Mouse (Mus musculus) limb, embryonic 11.5 days (tissue): Measurements from ENCODE around the gene Leng8. TPM values are rescaled to one million over a fixed set of nuclear protein-coding genes. Genes with fewer than 3 reads are reported as not detected.

Source experiments
- ATAC-seq: fragments of 200-750 bp; cut with Nextera tagmentation; 2 replicates; pipeline ENCODE4 v1.8.0; 2017; ENCODE audit warnings: low read depth; ENCODE audit not compliant: insufficient number of reproducible peaks, low FRiP score, low TSS enrichment
- DNase-seq: peaks from one replicate; pipeline ENCODE4 v3.0.0-alpha.2; 2015; ENCODE audit warnings: low spot score
- H3K27ac ChIP-seq: fragments of 300-500 bp; sonication (generic); replicated peaks from 2 replicates; pipeline ENCODE4 v1.5.1; 2014; ENCODE audit warnings: low read depth, mild to moderate bottlenecking, low read length
- H3K27me3 ChIP-seq: fragments of 300-500 bp; sonication (generic); 2 replicates; pipeline ENCODE4 v1.6.1; 2014; ENCODE audit warnings: mild to moderate bottlenecking, low read length, mixed read lengths; ENCODE audit not compliant: control insufficient read depth, insufficient read depth
- H3K36me3 ChIP-seq: fragments of 300-500 bp; sonication (generic); 2 replicates; pipeline ENCODE4 v1.6.1; 2014; ENCODE audit warnings: mild to moderate bottlenecking, low read length, moderate library complexity, mixed read lengths; ENCODE audit not compliant: control insufficient read depth, insufficient read depth
- H3K4me1 ChIP-seq: fragments of 300-500 bp; sonication (generic); 2 replicates; pipeline ENCODE4 v1.6.1; 2014; ENCODE audit warnings: low read length, mixed read lengths; ENCODE audit not compliant: control insufficient read depth, insufficient read depth
- H3K4me2 ChIP-seq: fragments of 300-500 bp; sonication (generic); 2 replicates; pipeline ENCODE4 v1.6.1; 2014; ENCODE audit warnings: low read depth, mild to moderate bottlenecking, moderate library complexity; ENCODE audit not compliant: severe bottlenecking
- H3K4me3 ChIP-seq: fragments of 300-500 bp; sonication (generic); 2 replicates; pipeline ENCODE4 v1.5.1; 2014; ENCODE audit warnings: low read depth, low read length
- H3K9ac ChIP-seq: fragments of 300-500 bp; sonication (generic); 2 replicates; pipeline ENCODE4 v1.6.1; 2014; ENCODE audit warnings: mild to moderate bottlenecking, low read length
- H3K9me3 ChIP-seq: fragments of 300-500 bp; sonication (generic); 2 replicates; pipeline ENCODE4 v1.6.1; 2016; ENCODE audit warnings: low read length; ENCODE audit not compliant: control insufficient read depth
- WGBS: fragments of 180-500 bp; shearing (Covaris S2); extraction: QIAGEN DNeasy Blood & Tissue Kit; methylation state at CpG from one replicate; pipeline ENCODE4 v1.1.7; 2014; 5-methylcytosine and 5-hydroxymethylcytosine counted together
- polyA plus RNA-seq: library from polyadenylated mRNA; unstranded; fragments of >200 nt; fragmentation: Nextera tagmentation; extraction: Ambion mirVana; gene quantifications from 2 replicates; pipeline ENCODE4 v1.2.1, GENCODE M21; 2014

The Leng8 gene
- polyA plus RNA-seq, 1 experiment from 2014 or later, result 49.7 TPM

GRCm38 (mm10) chr7:4178438-4178837 is 41.6 kb downstream of the Leng8 start:
- H3K4me2 ChIP-seq, result no peak overlapping the region
- no peaks in the 10 kb centered on the region for H3K36me3 ChIP-seq
- no peak overlapping the region for H3K27ac ChIP-seq
- DNase-seq, result peak; percentile 62
- H3K27me3 ChIP-seq, result no peaks in the 10 kb centered on the region
- H3K9ac ChIP-seq, result no peak overlapping the region
- H3K9me3 ChIP-seq, result no peaks in the 10 kb centered on the region
- 37% methylated on average over 3 of the region's 3 CpGs for WGBS
- no peak for ATAC-seq
- H3K4me1 ChIP-seq, result no peaks in the 10 kb centered on the region
- H3K4me3 ChIP-seq, result no peak overlapping the region

Other genes starting within 250 kb of the Leng8 start
- not detected in 2 replicates for gene Gm14548, start 238.9 kb upstream of the Leng8 start, polyA plus RNA-seq
- 0.13 TPM in 1 of 2 replicates, not detected in the other for gene Lilra6, start 221.5 kb upstream of the Leng8 start, polyA plus RNA-seq
- gene Lair1, start 73.8 kb upstream of the Leng8 start, polyA plus RNA-seq, result 0.18 and 0.55 TPM in 2 replicates
- gene Ttyh1, start 17.6 kb upstream of the Leng8 start, polyA plus RNA-seq, result 1.4 and 1.5 TPM in 2 replicates
- 1.0 and 1.2 TPM in 2 replicates for gene Leng9, start 13.3 kb downstream of the Leng8 start, polyA plus RNA-seq
- gene Cdc42ep5, start 27.8 kb downstream of the Leng8 start, polyA plus RNA-seq, result 29.4 and 35.1 TPM in 2 replicates
- gene Lilra5, start 100.7 kb downstream of the Leng8 start, polyA plus RNA-seq, result not detected in 2 replicates
- gene Ncr1, start 200.7 kb downstream of the Leng8 start, polyA plus RNA-seq, result not detected in 2 replicates